Mouse (Mus musculus) midbrain, embryonic 12.5 days (tissue): ENCODE measurements around the gene Olfr112. TPM values are rescaled to one million over a fixed set of nuclear protein-coding genes. Genes with fewer than 3 reads are reported as not detected.

Experiments
- polyA plus RNA-seq: library from polyadenylated mRNA; unstranded; fragments of >200 nt; fragmentation: Nextera tagmentation; extraction: Ambion mirVana; gene quantifications from 2 replicates; pipeline ENCODE4 v1.2.1, GENCODE M21; 2016

The Olfr112 gene
- polyA plus RNA-seq, 1 experiment from 2014 or later = not detected

Other genes starting within 250 kb of the Olfr112 start
- gene Olfr103, start 229.8 kb downstream of the Olfr112 start, polyA plus RNA-seq = not detected in 2 replicates
- not detected in 2 replicates for gene Olfr104-ps, start 209.9 kb downstream of the Olfr112 start, polyA plus RNA-seq
- gene Olfr105-ps, start 190.4 kb downstream of the Olfr112 start, polyA plus RNA-seq = not detected in 2 replicates
- gene Olfr106-ps, start 179.1 kb downstream of the Olfr112 start, polyA plus RNA-seq = not detected in 2 replicates
- gene Olfr107, start 170.2 kb downstream of the Olfr112 start, polyA plus RNA-seq = not detected in 2 replicates
- gene Olfr108, start 124.0 kb downstream of the Olfr112 start, polyA plus RNA-seq = not detected in 2 replicates
- gene Olfr109, start 110.5 kb downstream of the Olfr112 start, polyA plus RNA-seq = not detected in 2 replicates
- not detected in 2 replicates for gene H2-M2, start 85.9 kb downstream of the Olfr112 start, polyA plus RNA-seq
- gene Olfr110, start 77.0 kb downstream of the Olfr112 start, polyA plus RNA-seq = not detected in 2 replicates
- gene Olfr111, start 61.4 kb downstream of the Olfr112 start, polyA plus RNA-seq = not detected in 2 replicates
- gene Olfr113, start 8.2 kb upstream of the Olfr112 start, polyA plus RNA-seq = not detected in 2 replicates
- gene Olfr114, start 23.3 kb upstream of the Olfr112 start, polyA plus RNA-seq = not detected in 2 replicates
- not detected in 2 replicates for gene Olfr115, start 57.7 kb upstream of the Olfr112 start, polyA plus RNA-seq
- gene Olfr116, start 57.7 kb upstream of the Olfr112 start, polyA plus RNA-seq = not detected in 2 replicates
- not detected in 2 replicates for gene Olfr117, start 94.3 kb upstream of the Olfr112 start, polyA plus RNA-seq
- not detected in 2 replicates for gene Olfr118, start 97.5 kb upstream of the Olfr112 start, polyA plus RNA-seq
- gene Olfr119, start 127.1 kb upstream of the Olfr112 start, polyA plus RNA-seq = not detected in 2 replicates
- not detected in 2 replicates for gene Olfr120, start 152.4 kb upstream of the Olfr112 start, polyA plus RNA-seq
- not detected in 2 replicates for gene Olfr121, start 179.4 kb upstream of the Olfr112 start, polyA plus RNA-seq
- gene Olfr122, start 199.2 kb upstream of the Olfr112 start, polyA plus RNA-seq = not detected in 2 replicates
- gene Olfr123, start 224.1 kb upstream of the Olfr112 start, polyA plus RNA-seq = not detected in 2 replicates
- not detected in 2 replicates for gene Olfr124, start 230.4 kb upstream of the Olfr112 start, polyA plus RNA-seq